Mouse (Mus musculus): ENCODE measurements around the gene Pitpnm1.

- TF ChIP-seq CTCF (conservative IDR thresholded peaks at IDR 0.05 in 1 of 2, IDR thresholded peaks at IDR 0.05 in 1 of 2; ENCODE audit: low read depth in 2 of 2, low read length in 2 of 2) (no peak), EP300 (IDR thresholded peaks at IDR 0.05; ENCODE audit: low read length) (no peak), E2F4 (IDR thresholded peaks at IDR 0.05; ENCODE audit: insufficient replicate concordance, low read depth, low read length) (no peak), ELF1 (IDR thresholded peaks at IDR 0.05; ENCODE audit: low read depth, low read length) (no peak), HCFC1 (IDR thresholded peaks at IDR 0.05; ENCODE audit: low read depth, low read length) (no peak; the same call in 1 of the 2 replicates), SMC3 (IDR thresholded peaks at IDR 0.05; ENCODE audit: low read depth, low read length) (peak; percentile 31; the same call in 1 of the 2 replicates), POLR2A (IDR thresholded peaks at IDR 0.05; ENCODE audit: low read depth, low read length) (peak; percentile 40), MYC (IDR thresholded peaks at IDR 0.05; ENCODE audit: low read depth, low read length) (no peak), NRF1 (IDR thresholded peaks at IDR 0.05; ENCODE audit: low read depth, low read length) (no peak), MXI1 (IDR thresholded peaks at IDR 0.05; ENCODE audit: low read depth, low read length) (peak; percentile 45), USF1 (IDR thresholded peaks at IDR 0.05; ENCODE audit: low read depth, low read length) (no peak)
Observed at GRCm38 (mm10) chr19:4155223-4156072, 55.6 kb downstream of the Pitpnm1 start.
